Mouse (Mus musculus) fat pad, adult 2 months (tissue): ENCODE data around the gene Wdr25.

Source experiments
- DNase-seq: peaks from one replicate; pipeline ENCODE4 v3.0.0-alpha.2; 2011; ENCODE audit warnings: low read depth, low spot score; ENCODE audit errors: extremely low read depth

The Wdr25 gene

DNA sequence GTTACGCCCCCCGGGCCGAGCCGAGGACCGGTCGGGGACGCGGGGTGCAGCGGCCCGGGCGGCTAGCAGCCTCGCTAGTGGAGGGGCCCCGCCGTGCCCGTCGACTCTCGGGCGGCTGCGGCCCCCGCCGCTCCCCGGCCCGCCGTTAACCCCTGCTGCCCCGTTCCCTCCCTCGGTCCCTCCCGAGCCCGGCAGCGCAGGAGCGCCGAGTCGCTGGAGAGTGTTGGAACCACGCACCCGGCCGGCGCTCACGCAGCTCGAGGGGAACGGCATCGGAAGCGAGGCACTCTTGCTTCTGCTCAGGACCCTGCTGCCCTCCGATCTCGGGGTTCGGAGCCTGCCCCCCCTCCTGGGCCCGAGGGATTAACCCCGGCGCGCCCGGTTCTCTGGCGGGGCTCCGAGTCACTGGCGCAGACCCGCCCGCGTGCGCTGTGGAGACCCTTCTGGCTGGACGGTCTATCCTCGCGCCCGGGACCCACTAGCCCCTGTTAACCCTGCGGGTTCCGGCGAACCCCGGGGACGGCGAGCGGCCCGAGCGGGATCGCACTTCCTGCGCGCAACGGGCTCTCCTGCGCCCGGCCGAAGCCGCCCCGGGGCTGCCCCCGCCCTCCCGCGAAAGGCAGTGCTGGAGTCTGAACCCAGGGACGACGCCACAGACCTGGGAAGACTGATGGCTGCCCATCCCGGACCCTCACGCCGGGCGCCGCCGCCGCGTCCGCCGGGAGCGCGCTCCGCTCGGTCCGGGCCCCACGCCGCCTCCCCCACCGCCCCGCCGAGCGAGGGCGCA lies 159.8 kb downstream of the Wdr25 start:
- DNase-seq: no peak

DNA sequence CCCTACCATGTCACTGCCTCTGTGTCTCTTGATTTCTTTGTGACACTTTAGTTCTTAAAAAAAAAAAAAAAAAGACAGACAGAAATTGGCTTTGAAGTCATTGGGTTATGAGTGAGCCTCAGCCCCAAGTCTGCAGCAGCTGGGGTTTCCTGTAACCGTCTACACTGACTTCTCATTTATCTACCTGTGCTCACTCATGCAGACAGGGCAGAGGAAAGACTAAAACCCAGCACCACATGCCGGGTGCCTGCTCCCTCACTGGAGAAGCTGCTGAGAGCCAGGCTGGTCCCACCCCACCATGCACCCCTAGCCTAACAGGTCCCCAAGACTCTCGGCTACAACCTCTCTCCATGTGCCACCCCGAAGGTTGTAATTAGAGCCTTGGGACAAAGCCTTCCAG lies 164.3 kb downstream of the Wdr25 start:
- DNase-seq: no peak

DNA sequence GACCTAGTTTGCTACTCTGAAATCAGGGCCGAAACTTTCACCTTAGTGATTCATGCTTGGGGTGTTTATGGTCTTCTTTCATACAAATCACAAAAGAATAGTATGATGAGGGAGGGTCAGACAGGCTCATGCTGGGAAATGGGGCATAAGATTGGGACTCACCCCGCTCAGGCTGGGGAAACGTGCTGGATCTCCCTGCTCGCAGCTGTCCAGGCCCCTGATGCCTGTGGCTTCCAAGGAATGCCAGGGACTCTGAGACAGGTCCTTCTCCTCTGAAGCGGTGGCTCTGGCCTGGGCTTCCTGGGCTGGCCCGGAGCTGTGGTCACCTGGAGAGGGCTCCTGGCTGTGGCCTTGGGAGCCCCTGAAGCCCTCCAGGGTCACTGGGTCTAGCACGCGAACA lies 165.2 kb downstream of the Wdr25 start:
- no peak for DNase-seq

DNA sequence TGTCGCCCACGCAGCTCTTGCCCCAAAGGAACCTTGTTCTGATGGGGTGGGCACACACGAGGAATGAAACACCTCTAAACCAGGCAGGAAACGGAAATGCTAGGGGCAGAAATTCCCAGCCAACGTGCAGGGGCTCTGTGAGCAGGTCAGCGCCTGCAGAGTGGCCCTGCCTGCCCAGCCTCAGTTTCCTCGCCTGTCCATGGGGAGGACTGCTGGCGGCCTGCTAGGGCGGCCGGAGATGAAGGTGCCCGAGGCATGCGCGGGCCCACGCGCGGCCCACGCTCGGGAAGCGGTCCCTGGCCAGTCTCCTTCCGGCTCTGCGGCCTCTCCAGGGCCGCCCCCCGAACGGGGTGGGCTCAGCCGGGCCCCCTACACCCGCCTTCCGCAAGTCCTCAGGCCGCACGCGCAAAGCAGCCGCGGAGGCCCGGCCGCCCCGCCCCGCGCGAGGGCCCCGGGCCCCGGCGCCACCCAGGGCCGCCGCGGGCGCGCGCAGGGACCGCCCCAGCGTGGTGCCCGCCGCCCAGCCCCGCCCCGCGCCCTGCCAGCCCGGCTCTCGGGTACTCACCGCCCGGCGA lies 174.2 kb downstream of the Wdr25 start:
- DNase-seq: no peak

GRCm38 (mm10) chr12:109068167-109068653 lies 174.8 kb downstream of the Wdr25 start, which contains the start of gene Begain:
Gene Begain, minus strand, starts transcription at chr12:109068217.
- no peak for DNase-seq

GRCm38 (mm10) chr12:109068738-109069137 lies 175.3 kb downstream of the Wdr25 start:
- no peak for DNase-seq

GRCm38 (mm10) chr12:109069751-109070150 lies 176.3 kb downstream of the Wdr25 start:
- DNase-seq: no peak

DNA sequence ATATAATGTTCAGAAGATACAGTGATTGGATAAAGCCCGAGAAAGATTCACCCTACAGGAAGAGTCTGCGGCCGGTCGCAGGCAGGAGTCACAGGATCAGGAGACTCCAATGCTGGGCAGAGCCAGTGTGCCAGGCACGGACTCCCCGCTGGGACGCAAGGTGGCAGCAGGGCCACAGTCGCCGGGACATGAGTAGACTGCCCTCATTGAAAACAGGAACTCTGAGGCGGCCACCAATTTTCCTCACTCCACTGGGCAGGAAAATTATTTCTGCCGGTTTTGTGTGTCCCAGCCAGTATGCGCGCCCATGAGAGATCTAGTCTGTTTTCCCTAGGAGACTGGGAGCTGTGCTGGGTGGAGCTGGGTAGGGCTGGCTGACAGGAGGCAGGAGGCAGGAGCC lies 177.8 kb downstream of the Wdr25 start:
- DNase-seq: no peak

GRCm38 (mm10) chr12:109074106-109074505 lies 180.7 kb downstream of the Wdr25 start:
- no peak for DNase-seq

GRCm38 (mm10) chr12:109074777-109075285 lies 181.4 kb downstream of the Wdr25 start:
- no peak for DNase-seq

GRCm38 (mm10) chr12:109077036-109077435 lies 183.6 kb downstream of the Wdr25 start:
- DNase-seq: no peak
